Mouse (Mus musculus) layer of hippocampus, adult 9-11 months (tissue): ENCODE measurements at regions not wholly inside any gene's neighbourhood (a gene's known extent, or its start where the extent isn't known, plus 50 kb on each side); places are given as distances from the start of the nearest gene placed in this dataset.

Experiments
- DNase-seq: peaks from one replicate; pipeline ENCODE4 v3.0.0; 2022

DNA sequence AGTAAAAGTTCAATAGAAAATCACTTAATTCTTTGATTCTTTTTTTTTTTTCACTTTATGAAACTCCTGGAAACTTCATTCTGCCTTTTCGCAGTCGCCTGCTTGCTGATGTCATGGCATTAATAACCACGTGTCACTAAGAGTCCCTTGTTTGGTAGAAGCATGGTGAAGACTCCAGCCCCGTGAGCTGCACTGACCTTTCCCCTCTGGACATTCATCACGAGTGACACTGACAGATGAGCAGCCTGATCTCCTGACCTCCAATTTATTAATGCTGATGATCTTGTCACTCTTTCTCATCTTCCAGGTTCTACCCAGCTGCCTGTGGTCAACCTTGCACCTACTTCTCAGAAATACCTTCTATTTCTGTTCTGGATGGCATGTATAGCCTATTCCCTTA lies 867.1 kb upstream of the Slit2 start:
- no peak for DNase-seq

DNA sequence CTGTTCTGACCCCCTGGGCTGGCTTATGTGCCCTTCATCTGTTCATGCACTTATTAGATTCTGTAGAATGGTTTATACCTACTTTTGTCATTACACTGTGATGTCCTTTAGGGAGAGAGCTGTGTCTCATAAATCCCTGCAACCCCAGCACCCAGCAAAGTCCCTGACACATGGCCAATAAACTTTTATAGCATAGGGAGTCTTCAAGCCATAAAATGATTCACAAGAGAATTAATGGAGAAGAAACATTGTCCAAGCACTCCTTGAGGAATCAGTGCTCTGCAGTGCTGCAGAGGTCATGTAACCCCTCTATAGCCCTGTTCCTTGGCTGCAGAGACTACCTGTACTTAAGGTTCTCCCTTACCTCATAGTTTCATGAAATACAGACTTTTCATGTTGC lies 887.2 kb upstream of the Slit2 start:
- no peak for DNase-seq

DNA sequence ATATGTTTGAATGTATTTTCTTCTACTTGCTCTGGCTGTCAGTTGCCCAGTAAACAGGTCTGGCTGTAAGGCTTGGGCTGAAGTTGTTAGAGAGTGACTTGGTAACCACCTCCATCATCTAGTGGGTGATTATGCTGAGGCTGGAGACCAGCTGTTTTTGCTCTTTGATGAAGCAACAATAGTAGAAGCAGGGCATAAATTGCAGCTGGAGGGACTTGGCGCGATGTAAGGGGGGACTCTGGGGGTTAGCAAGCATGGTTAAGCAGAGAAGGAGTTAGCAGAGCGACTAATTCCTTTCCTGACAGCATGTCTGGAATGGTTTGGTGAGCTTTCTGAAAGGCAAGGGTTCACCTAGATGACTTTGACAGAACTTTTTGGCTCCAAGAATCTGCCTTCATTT lies 930.0 kb upstream of the Slit2 start:
- DNase-seq, result no peak

DNA sequence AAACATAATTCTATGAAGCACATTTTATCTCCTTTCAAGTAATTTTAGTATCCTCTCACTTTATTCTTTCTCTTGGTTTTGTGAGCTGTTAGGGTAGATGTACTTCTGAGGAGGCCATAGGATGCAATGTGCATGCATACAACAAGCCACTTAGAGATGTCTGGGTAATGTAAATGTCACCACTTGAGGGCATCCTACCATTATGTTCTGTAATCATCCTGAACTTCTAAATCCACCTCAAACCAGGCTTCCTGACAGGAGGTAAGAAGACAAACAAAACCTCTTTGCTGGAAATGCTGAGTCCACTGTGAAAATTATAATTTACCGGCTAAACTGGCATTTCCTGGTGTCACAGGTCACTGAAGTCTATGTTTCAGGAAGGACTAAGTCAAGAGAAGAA lies 946.2 kb upstream of the Slit2 start:
- no peak for DNase-seq

DNA sequence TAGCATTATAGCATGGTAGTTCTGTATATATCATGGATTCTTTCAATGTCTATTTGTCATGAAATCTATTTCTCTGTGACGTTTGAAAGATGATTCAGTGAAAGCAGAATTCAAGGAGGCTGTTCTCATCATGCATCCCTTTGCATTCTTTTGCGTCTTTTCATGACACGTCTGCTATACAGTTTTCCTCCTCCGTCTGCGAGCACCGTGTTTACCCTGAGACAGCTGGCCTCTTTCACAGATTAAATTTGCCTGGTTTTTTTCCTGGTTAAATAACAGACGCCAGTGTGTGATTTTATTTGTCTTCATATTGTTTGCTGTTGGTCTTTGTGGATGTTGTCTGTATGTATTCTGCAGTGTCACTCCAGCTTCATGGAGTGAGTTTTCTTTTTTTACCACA lies 948.9 kb upstream of the Slit2 start:
- DNase-seq, result no peak

DNA sequence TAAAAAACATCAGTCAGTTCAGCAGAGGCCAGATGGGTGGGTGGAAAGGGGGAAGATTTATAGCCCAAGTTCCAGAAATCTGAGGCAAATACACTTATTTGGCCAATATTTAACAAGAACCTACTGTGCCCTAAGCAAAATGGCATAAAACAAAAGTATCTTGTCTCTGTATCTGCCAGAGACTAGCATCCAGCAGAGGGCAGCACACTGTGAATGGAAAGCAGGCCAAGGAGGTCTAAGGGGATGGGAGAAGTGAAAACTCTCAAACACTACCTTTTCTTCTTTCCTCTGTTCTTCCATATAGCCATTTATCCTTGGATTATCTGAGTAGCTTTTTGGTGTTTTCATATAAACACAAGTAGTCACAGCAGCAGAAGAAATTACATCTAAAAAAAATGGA lies 968.6 kb upstream of the Slit2 start:
- DNase-seq, result no peak

DNA sequence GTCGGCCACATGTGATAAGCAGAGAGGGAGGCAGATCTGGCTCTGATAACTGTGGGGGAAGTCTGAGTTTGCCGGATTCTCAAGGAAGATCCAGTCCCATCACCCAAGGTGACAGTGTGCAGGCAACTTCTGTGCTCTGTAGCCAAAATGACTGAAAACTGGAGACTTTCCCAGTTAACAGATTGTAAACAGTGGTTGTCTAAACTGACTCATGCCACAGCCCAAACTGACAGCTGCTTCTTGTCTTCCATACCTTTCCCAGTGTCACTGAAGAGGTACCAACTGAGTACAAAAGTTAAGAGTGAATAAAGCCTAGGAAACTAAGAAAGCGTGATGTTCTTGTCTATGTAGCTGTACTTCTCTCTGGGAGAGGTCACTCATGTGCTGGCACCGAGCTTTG lies 990.4 kb upstream of the Slit2 start:
- DNase-seq, result no peak

DNA sequence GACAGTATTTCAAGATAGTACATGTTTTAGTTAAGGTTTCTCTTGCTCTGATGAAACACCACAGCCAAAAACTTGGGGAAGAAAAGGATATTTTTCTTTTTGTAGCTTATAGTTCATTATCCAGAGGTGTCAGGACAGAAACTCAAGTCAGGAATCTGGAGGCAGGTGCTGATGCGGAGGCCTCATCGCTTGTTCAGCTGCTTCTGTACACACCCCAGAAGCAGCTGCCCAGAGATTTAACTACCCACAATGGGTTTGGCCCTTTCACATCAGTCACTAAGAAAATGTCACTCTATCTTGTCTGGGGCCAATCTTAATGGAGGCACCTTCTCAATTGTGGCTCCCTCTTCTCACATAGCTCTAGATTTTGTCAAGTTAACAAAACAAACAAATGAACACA lies 996.4 kb upstream of the Slit2 start:
- no peak for DNase-seq

DNA sequence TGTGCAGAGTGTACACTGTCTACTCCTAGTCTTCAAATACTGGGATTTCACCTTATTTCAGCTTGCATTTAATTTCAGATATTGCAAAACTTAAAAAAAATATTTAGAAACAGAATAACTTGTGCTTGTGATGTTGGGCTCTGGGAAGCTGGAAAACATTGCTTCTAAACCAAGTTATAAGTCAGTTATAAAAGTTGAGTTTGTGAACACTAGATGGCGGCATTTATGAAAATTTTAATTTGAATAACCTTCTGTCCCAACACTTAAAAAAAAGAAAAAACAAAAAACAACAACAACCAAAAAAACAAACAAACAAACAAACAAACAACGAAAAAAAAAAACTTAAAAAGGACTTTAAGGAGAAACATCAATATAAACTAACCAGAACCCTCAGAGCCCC lies 1002.6 kb upstream of the Slit2 start:
- no peak for DNase-seq

DNA sequence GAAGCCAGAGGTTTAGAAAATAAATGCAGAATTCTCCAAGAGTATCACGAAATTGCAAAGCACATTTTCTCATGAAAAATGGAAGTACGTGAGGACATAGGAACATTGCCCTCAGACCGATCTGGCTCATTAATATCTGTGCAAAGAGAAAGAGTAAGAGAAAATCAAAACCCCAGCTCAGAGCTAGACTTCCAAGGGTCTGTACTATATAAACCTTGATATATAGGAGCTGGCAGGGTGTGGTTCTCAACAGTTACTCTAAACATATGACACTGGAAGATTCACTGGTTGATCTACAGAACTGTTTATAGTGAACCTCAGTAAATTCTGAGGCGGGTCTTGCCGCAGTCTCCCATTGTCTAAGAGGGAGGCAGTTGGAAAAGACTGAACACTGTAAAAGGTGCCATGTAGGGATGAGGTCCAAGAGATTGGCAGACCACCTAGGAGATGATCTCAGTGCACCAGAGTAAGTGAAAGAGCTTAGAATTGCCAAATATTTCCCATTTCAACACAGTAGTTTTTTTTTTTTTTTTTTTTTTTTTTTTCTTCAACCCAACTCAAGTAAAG lies 1014.0 kb upstream of the Slit2 start:
- DNase-seq, result no peak

DNA sequence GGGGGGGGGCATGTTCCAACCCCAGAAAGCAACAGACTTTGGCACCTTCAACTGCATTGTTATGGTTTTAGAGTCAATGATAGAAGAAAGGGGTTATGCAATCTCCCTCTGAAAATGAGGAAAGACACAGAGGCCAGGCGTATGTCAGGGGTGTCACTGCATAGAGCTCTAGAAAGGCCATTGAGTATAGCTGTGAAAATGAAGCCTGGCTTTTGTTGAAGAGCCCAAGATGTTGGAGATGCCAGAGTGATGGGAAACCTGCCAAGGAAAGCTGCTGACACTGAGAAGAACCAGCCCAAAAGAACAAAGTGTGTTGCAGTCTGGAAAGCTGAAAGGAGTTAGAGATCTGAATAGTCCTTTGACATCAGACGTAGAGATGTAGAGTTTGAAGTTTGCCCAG lies 1022.2 kb upstream of the Slit2 start:
- no peak for DNase-seq

DNA sequence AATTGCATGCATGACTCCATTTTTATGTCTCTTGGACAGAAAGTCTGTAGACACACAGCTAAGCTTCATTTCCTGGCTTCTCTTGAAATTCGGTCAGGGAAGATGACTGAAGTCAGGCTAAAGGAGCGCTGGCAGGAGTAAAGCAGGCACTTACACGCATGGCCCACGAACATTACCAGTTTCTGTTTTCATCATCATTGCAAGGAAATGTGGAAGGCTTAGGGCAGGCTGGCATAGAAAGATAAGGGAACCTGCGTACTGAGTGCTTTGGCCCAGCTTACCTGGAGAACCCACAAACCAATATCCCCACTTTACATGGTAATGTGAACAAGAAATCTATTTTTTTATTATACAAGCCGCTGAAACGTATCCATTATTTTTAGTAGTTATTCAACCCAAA lies 1056.6 kb upstream of the Slit2 start:
- DNase-seq, result no peak

DNA sequence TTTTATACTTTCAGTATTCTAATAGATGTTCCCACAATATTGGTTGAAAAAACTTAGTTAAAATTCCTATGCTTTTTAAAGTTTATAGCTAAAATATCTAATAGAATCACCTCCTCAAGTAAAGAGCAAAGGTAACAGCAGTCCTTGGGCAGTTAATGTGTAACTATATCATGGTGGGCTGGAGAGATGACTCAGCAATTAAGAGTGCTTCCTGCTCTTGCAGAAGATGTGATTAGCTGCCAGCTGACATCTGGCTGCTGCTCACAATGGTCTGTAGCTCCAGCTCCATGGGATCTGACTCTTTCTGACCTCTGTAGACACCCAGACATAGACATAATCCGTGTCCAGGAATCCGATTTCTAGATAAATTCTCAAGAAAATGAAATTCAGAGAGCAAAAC lies 1044.5 kb upstream of the Lcorl start:
- no peak for DNase-seq

DNA sequence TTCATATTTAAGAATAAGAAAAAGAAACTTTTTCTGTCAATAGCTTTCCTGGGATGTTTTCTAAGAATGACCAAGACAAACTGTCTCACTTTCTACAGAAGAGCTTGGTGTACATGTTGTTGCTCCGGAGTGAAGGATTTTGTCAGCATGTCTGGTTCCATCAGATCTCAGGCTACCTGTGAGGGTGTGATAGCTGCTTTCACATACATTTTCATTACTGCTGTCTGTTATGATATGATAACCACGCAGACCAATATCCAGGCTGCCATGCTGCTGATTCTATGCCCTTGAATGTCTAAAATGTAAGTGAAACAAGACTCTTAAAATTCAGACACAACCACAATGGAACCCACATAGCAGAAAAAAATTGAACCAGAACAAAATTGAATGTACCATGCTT lies 1036.6 kb upstream of the Lcorl start:
- no peak for DNase-seq

DNA sequence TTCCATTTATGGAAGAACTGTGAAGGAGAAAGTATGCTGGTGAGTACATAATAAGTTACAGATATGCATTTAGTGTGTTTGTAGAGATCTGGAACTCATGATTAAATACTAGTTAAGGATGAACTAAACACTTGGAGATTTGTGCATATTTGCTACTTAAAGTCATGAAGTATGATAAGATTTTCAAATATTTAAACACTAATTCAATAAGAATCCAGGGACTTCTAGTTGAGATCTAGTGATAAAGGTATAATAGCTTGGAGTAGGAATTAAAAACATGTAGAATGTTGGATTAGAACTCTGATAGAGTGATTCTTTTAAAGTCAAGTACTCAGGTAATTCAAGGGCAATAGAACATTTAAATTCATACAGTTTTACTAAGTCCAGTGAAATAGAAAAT lies 1026.5 kb upstream of the Lcorl start:
- DNase-seq, result no peak

DNA sequence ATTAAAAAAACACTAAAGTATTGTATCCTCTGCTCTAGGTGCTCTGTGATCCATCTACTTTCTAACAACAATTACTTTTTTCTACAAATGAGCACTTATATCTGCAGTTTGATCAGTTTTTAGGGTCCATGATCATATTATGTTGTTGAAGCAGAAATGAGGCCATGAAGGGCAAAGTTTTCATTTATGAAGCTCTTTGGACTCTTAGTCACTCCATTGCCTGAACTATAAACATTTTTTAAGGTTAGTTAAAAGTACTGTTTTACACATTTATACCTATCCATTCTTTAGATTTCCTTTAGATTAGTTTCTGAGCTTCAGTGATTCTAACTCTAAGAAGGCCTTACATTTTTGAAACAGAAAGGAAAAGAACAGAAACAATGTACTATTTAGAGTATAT lies 999.4 kb upstream of the Lcorl start:
- no peak for DNase-seq

DNA sequence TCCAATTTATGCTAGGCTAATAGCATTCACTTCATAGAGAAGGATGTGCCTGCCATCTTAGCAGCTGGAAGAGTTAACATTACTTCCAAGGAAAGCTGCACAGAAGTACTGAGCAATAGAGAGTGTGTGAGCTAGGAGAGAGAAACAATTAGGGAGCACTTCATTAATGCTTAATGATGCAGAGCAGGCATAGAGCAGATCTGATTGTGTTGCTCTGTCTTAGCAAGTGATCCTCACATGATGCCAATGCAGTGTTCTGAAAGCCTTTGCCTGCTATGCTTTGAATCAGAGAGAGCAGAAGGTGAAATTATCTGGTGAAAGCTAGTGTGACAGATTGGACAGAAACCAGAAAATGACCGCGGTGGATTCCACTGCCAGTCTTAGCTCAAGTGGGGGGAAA lies 987.8 kb upstream of the Lcorl start:
- DNase-seq, result no peak

DNA sequence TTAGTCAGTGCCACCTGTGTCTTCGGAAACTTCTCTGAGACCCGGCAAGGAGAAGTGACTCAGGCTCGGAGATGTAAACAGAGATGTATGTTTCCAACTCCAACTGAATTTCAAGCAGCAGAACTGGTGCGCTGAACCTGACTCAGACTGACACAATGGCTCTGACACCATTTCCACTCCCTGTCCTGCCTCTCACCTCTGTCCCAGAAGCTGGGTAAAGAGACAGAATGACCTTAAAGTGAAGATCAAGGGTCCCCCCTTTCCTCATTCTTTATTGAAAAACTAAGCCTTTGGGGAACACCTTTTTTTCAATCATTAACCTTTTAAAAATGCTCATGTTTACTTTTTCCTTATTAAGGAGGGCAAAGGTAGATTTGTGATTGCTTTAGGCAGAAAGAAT lies 979.4 kb upstream of the Lcorl start:
- DNase-seq, result no peak

DNA sequence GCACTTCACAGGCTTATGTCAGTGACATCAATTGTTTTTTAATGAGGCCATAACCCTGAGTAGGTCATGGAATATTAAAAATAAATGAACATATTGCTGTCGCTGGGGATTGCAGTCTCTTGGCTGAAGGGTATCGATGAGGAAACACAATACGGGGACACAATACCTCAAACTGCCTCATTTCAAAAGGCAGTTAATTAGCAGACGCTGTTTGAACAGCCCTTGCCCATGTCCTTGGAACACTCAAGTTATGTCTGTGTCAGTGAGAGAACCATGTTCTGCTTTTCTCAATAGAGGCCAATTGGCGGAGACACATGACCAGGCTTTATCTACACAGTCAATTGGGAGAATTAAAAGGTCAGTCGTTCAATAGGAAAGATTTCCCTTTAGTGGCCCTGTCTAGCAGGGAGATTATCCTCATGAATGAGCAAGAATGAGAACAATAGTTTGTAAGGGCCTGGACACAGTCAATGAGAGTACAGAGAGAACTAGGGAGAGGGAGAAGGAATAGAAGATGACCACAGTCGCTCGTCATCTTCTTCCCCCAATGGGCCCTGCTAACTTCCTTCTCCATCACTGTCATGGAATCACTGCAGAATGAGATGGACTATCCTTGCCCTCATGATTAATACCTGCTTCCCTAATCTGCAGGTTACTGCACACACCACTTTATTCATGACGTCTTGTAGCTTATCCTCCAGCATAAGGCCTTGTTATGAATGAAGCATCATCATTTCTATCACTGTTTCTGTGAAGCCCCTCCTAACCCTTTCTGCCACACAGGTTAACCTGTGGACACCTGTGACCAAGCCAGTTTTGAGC lies 973.6 kb upstream of the Lcorl start:
- DNase-seq, result no peak

DNA sequence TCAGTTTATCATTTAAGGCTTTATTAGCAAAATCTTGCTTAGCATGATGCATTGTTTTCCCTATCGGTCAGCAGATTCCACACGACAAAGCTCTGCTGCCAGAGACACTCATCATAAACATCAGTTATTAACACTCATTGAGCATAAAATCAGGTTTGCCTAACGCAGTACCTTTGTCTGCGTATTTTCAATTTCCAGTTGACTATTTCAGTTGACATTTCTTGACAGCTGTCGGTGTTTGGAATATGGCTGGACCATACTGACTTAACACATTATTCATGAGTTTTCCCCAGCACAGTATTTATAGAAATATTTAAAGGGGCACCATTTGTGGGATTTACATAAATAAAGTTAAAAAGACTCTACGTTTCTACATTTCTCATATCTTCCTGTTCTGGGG lies 972.7 kb upstream of the Lcorl start:
- no peak for DNase-seq

DNA sequence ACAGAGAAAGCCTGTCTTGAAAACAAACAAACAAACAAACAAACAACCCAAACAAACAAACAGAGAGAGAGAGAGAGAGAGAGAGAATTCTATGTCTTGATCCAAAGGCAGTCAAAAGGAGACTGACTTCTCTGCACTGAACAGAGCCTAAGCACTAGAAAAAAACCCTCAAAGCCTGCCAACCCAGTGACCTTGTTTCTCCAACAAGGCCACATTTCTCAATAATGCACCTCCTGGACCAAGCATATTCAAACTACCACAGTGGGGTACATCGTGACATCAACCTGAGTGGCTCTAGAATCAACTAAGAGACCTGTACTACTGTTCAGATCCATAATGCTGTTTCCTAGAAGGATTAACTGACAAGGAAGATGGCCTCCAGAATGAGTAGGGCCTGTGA lies 969.0 kb upstream of the Lcorl start:
- DNase-seq, result no peak

DNA sequence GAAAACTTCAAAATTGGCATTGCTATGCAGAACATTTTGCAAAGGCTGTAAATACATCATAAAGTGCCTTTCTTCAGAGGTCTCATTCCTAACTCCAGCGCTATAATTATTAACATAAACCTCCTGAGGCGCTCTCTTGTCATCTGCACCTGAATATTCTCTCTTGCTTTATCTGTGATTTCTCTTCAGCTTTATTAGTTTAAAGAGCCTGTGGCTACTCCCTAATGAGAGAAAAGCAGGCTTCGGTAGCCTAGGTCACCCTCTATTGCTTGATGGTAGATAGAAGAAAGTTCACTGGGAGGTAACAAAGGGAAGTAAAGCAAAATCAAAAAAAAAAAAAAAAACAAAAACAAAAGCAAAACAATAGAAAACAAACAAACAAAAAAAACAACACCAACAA lies 967.5 kb upstream of the Lcorl start:
- DNase-seq, result no peak

DNA sequence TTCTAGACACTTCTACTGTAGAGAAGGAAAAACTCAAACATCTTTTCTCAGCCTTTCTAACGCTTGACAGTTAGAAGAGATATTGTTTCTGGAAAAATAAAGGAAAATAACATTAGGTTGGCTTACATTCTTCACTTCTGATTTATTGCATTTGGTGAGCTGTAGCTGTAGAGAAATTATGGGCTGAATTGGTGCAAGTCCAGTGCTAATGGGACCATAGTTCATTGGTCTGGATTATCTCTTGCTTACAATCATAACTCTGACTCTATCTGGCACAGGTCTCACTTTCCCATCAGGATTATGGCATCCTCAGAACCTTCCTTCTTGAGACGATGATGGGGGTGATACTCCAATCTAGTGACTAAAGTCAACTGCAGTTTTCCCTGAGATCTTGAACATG lies 937.7 kb upstream of the Lcorl start:
- DNase-seq, result no peak

DNA sequence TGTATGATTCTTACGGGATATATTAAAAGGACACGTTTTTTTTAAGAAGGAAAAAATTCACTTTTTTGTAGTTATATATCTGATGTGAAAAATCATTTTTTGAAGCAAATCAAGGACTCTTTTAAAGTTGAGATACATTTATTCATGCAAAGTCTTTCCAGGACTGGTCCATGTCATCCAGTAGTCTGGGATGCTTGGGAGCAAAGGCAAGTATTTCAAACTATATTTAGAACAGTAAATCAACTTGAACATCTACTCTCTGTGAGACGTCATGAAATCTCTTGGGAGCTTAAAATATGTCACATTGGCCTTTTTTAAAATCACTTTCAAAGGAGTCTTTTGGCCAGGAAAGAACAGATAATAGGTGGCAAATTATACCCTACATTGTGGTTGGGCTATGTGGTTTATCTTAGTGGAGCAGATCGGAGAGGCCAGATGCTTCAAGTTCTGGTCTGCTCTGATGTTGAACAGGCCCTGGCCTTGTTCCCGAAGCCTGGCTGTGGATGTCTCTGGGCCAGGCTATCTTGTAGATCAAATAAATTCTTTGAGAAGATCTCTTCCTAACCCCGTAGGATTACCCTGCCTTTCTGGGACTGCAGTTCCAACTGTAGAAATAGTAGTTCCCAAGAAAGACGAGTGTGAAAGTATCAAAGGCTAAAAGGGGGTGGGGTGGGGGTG lies 936.8 kb upstream of the Lcorl start:
- DNase-seq, result no peak

DNA sequence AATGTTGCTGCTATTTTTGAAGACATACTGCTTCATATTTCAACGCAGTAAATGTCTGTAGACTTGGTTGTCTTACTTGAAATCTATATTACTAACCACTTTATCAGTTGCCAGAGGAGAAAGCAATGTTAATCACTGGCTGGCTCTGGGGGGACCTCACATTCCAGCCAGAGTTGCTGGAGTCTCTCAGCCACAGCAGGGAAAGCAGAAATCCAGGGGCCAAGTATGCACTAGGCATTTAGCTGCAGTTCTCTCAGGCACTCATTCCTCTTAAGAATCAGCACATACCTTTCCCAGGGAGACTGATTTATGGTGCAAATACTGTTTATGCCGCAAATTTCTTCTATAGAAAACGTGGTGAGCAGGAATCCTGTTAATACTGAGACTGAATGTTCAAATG lies 933.6 kb upstream of the Lcorl start:
- DNase-seq, result no peak
